Comparison of ENCODE assay signal across 14 mouse cellular contexts in the genomic region with DNA sequence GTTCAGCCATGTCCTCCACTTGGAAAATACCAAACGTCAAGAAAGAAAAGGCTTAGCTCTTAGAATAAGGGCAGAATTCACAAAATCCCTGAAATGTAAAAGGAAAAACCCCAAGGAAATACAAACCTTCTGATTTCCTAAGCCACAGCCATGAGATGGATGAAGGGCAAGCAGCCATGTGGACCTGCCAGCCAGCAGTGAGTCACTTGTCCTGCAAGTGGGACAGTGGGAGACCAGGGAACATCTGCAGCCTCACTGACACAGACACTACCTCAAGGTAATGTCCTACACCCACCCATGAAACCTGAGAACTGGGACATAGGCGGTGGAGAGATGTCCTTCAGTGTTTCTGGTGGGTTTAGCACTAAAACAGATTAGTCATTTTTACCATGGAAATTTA.
DNase-seq lines count a peak whose midpoint lies in the region; ATAC-seq lines count a peak whose summit lies in the region.
"Had no signal": no experiment of that assay in that cellular context is flagged by ENCODE, and none has a peak within 500 bp of the region (broad histone marks: within the 10 kb centered on the region; RNA-seq: fewer than 3 reads in every experiment).

No protein-coding gene starts in this region.

- ATAC-seq in CD4-positive, CD25-positive, alpha-beta regulatory T cell, adult 4 months, result no peak
- ATAC-seq in granulocyte monocyte progenitor cell, adult 5-6 weeks (replicated peaks; ENCODE audit: poor library complexity, severe bottlenecking), result no peak
- ATAC-seq: forebrain, embryonic 14.5 days; intestine, embryonic 15.5 days had no signal

- DNase-seq in gastrocnemius, postnatal 14 days, result peak; percentile 11
- DNase-seq in gastrocnemius, adult 8-10 months (ENCODE audit: low spot score in 2 of 2), result no peak
- DNase-seq in 416B (ENCODE audit: low read depth) (peak; percentile 8), adipocyte (ENCODE audit: low spot score) (peak; percentile 40)
- DNase-seq in brain, adult 2 months (ENCODE audit: low read depth, low spot score), result peak; percentile 55
- no peak for DNase-seq in cerebellum, postnatal 4 days (ENCODE audit: low spot score in 2 of 2)
- DNase-seq: cerebellum, adult 8-10 months; heart, postnatal 4 days; layer of hippocampus, postnatal 36 days; thymus, postnatal 14 days had no signal

- intact Hi-C loops in gastrocnemius, postnatal 14 days (cut with DNase I; ENCODE audit: low total_unique reads), result no loop called here

Comparison
In these comparisons a context has a peak if more than half of its experiments do, and no peak if none do; other contexts are left out.
1. DNase-seq: peak in gastrocnemius, postnatal 14 days (single experiment), 416B (single experiment), adipocyte (single experiment) and brain, adult 2 months (single experiment); none in gastrocnemius, adult 8-10 months (0 of 2) and cerebellum, postnatal 4 days (0 of 2).